ENCODE assay signal across 8 mouse cellular contexts in the genomic region with DNA sequence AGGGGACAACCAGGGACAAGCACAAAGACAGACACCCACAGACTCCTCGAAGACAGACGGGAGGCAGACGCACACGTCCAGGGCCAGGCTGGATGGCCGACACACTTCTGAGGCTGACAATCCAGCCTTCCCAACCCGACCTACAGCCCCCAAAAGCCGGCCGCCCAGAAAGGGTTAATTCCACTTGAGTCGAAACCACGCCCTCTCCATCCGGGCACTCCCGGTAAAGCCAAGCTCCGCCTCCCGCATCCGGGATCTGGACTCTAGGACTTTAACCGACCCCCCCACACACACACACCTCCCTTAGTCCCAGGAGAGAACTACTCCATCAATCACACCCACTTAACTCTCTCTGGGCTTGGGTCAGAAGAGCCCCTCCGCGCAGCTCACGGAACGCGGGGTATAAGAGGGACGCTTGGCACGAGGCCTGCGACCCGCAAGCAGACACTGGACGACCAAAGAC. TPM values are rescaled to one million over a fixed set of nuclear protein-coding genes. Genes with fewer than 3 reads are reported as not detected.
DNase-seq lines count a peak whose midpoint lies in the region; ATAC-seq lines count a peak whose summit lies in the region.

No protein-coding gene starts in this region.

- peak; percentile 91 to 92 for DNase-seq in adrenal gland, adult 18-20 months (ENCODE audit: low spot score in 2 of 2)
- peak; percentile 98 for DNase-seq in embryo, embryonic 10 days (ENCODE audit: low spot score)
- peak; percentile 96 for DNase-seq in gastrocnemius, postnatal 10 days
- peak; percentile 93 for DNase-seq in induced T-regulatory cell, adult 2 months (ENCODE audit: low read depth)
- DNase-seq in left cerebral cortex, postnatal 14 days (ENCODE audit: low spot score in 2 of 2): peak; percentile 95 to 97
- DNase-seq in right cerebral cortex, postnatal 36 days (ENCODE audit: low spot score in 2 of 2): peak; percentile 91
- DNase-seq in yolk sac, embryonic 10.5 days (ENCODE audit: low spot score): peak; percentile 96

- intact Hi-C loops in left cerebral cortex, postnatal 14 days (cut with DNase I): no loop called here

- ATAC-seq in megakaryocyte-erythroid progenitor cell, adult 5-6 weeks (replicated peaks; ENCODE audit: low FRiP score, low TSS enrichment, poor library complexity, severe bottlenecking): peak; percentile 7; the same call in 1 of the 2 replicates

RNA-seq across cellular contexts. Expression of a gene that starts 2.4 kb away (rescaled TPM):
- 10 to 100 TPM; 32.7 to 34.8 TPM for total RNA-seq in adrenal gland, adult 18-20 months (2021)
- 10 to 100 TPM; 35.9 to 47.5 TPM for total RNA-seq in gastrocnemius, postnatal 10 days (2021)
- 10 to 100 TPM; 33.0 to 33.3 TPM for total RNA-seq in left cerebral cortex, postnatal 14 days (2021)
- total RNA-seq in megakaryocyte-erythroid progenitor cell, adult 5-6 weeks (2014; fragmentation: Nextera tagmentation): 19.3 and 22.1 TPM in 2 replicates
- total RNA-seq in megakaryocyte-erythroid progenitor cell, adult 5-6 weeks (2017): 1.6 and 2.7 TPM in 2 replicates

RNA-seq across cellular contexts. Expression of a gene that starts 13.1 kb away (rescaled TPM):
- total RNA-seq in adrenal gland, adult 18-20 months (2021): 1 to 10 TPM; 7.9 to 8.8 TPM
- total RNA-seq in gastrocnemius, postnatal 10 days (2021): 10 to 100 TPM; 14.0 to 15.7 TPM
- total RNA-seq in left cerebral cortex, postnatal 14 days (2021): 1 to 10 TPM; 2.6 to 2.9 TPM
- 0.37 TPM in 1 of 2 replicates, not detected in the other for total RNA-seq in megakaryocyte-erythroid progenitor cell, adult 5-6 weeks (2014; fragmentation: Nextera tagmentation)
- total RNA-seq in megakaryocyte-erythroid progenitor cell, adult 5-6 weeks (2017): not detected in 2 replicates

RNA-seq across cellular contexts. Expression of a gene that starts 15.7 kb away (rescaled TPM):
- total RNA-seq in adrenal gland, adult 18-20 months (2021): 10 to 100 TPM; 41.3 to 50.2 TPM
- 10 to 100 TPM; 18.8 to 22.3 TPM for total RNA-seq in gastrocnemius, postnatal 10 days (2021)
- total RNA-seq in left cerebral cortex, postnatal 14 days (2021): 10 to 100 TPM; 36.8 to 42.0 TPM
- total RNA-seq in megakaryocyte-erythroid progenitor cell, adult 5-6 weeks (2014; fragmentation: Nextera tagmentation): 16.2 and 20.9 TPM in 2 replicates
- total RNA-seq in megakaryocyte-erythroid progenitor cell, adult 5-6 weeks (2017): 36.7 and 41.7 TPM in 2 replicates

RNA-seq across cellular contexts. Expression of a gene that starts 15.8 kb away (rescaled TPM):
- 100 to 1,000 TPM; 139 to 162 TPM for total RNA-seq in adrenal gland, adult 18-20 months (2021)
- 10 to 100 TPM; 83.8 to 94.5 TPM for total RNA-seq in gastrocnemius, postnatal 10 days (2021)
- 100 to 1,000 TPM in 1 of 2 experiments, 10 to 100 TPM in 1; 92.0 to 106 TPM for total RNA-seq in left cerebral cortex, postnatal 14 days (2021)
- 161 and 169 TPM in 2 replicates for total RNA-seq in megakaryocyte-erythroid progenitor cell, adult 5-6 weeks (2014; fragmentation: Nextera tagmentation)
- total RNA-seq in megakaryocyte-erythroid progenitor cell, adult 5-6 weeks (2017): 156 and 170 TPM in 2 replicates

RNA-seq across cellular contexts. Expression of a gene that starts 41.9 kb away (rescaled TPM):
- 100 to 1,000 TPM in 1 of 2 experiments, 10 to 100 TPM in 1; 87.6 to 109 TPM for total RNA-seq in adrenal gland, adult 18-20 months (2021)
- total RNA-seq in gastrocnemius, postnatal 10 days (2021): 10 to 100 TPM; 39.0 to 59.5 TPM
- total RNA-seq in left cerebral cortex, postnatal 14 days (2021): 100 to 1,000 TPM; 531 to 563 TPM
- 45.7 and 57.3 TPM in 2 replicates for total RNA-seq in megakaryocyte-erythroid progenitor cell, adult 5-6 weeks (2014; fragmentation: Nextera tagmentation)
- 21.0 and 49.2 TPM in 2 replicates for total RNA-seq in megakaryocyte-erythroid progenitor cell, adult 5-6 weeks (2017)

Comparison
In these comparisons a context has a peak if more than half of its experiments do, and no peak if none do; other contexts are left out.
1. Peak in every context shown above with its lines: DNase-seq and ATAC-seq.